Mouse (Mus musculus) limb, embryonic 12.5 days (tissue): ENCODE data around the gene Ifi27. TPM values are rescaled to one million over a fixed set of nuclear protein-coding genes. Genes with fewer than 3 reads are reported as not detected.
A peak's percentile ranks its signal among the peaks of the same experiment; 100 is the strongest.

ENCODE experiments used
- ATAC-seq: fragments of 200-750 bp; cut with Nextera tagmentation; 2 replicates; pipeline ENCODE4 v1.8.0; 2017; ENCODE audit warnings: low read depth, moderate TSS enrichment; ENCODE audit not compliant: insufficient number of reproducible peaks, insufficient read depth, low FRiP score, low TSS enrichment
- H3K27ac ChIP-seq: fragments of 300-500 bp; sonication (generic); 2 replicates; pipeline ENCODE4 v1.5.1; 2016; ENCODE audit warnings: mild to moderate bottlenecking, moderate library complexity
- H3K27me3 ChIP-seq: fragments of 300-500 bp; sonication (generic); 2 replicates; pipeline ENCODE4 v1.6.1; 2016; ENCODE audit warnings: mild to moderate bottlenecking, moderate library complexity
- H3K36me3 ChIP-seq: fragments of 300-500 bp; sonication (generic); 2 replicates; pipeline ENCODE4 v1.6.1; 2016; ENCODE audit warnings: mild to moderate bottlenecking, moderate library complexity
- H3K4me1 ChIP-seq: fragments of 300-500 bp; sonication (generic); replicated peaks from 2 replicates; pipeline ENCODE4 v1.6.1; 2016
- H3K4me2 ChIP-seq: fragments of 300-500 bp; sonication (generic); 2 replicates; pipeline ENCODE4 v1.6.1; 2016; ENCODE audit warnings: mild to moderate bottlenecking, moderate library complexity
- H3K4me3 ChIP-seq: fragments of 300-500 bp; sonication (generic); replicated peaks from 2 replicates; pipeline ENCODE4 v1.5.1; 2016; ENCODE audit warnings: mild to moderate bottlenecking
- H3K9ac ChIP-seq: fragments of 300-500 bp; sonication (generic); replicated peaks from 2 replicates; pipeline ENCODE4 v1.6.1; 2016; ENCODE audit warnings: mild to moderate bottlenecking, moderate library complexity
- H3K9me3 ChIP-seq: fragments of 300-500 bp; sonication (generic); 2 replicates; pipeline ENCODE4 v1.6.1; 2016; ENCODE audit warnings: mild to moderate bottlenecking, moderate library complexity
- WGBS: fragments of 180-500 bp; shearing (Covaris S2); methylation state at CpG from one replicate; pipeline ENCODE4 v1.1.7; 2016; 5-methylcytosine and 5-hydroxymethylcytosine counted together
- polyA plus RNA-seq: library from polyadenylated mRNA; unstranded; fragments of >200 nt; fragmentation: Nextera tagmentation; extraction: Ambion mirVana; gene quantifications from 2 replicates; pipeline ENCODE4 v1.2.1, GENCODE M21; 2016

The Ifi27 gene
- polyA plus RNA-seq = 2.9 and 3.2 TPM in 2 replicates

GRCm38 (mm10) chr12:103433986-103434731 is at the start of gene Ifi27:
Gene Ifi27, plus strand, starts transcription at chr12:103434211.
- no peak within 1 kb of the TSS for H3K4me2 ChIP-seq
- H3K36me3 ChIP-seq = no peaks in the 10 kb centered on the region
- ATAC-seq = no peak
- WGBS = 76% methylated on average over 8 of the region's 8 CpGs
- no peak within 1 kb of the TSS for H3K9ac ChIP-seq
- no peaks in the 10 kb centered on the region for H3K4me1 ChIP-seq
- H3K27ac ChIP-seq = no peak within 1 kb of the TSS
- no peaks in the 10 kb centered on the region for H3K9me3 ChIP-seq
- H3K27me3 ChIP-seq = no peaks in the 10 kb centered on the region
- no peak within 1 kb of the TSS for H3K4me3 ChIP-seq

DNA sequence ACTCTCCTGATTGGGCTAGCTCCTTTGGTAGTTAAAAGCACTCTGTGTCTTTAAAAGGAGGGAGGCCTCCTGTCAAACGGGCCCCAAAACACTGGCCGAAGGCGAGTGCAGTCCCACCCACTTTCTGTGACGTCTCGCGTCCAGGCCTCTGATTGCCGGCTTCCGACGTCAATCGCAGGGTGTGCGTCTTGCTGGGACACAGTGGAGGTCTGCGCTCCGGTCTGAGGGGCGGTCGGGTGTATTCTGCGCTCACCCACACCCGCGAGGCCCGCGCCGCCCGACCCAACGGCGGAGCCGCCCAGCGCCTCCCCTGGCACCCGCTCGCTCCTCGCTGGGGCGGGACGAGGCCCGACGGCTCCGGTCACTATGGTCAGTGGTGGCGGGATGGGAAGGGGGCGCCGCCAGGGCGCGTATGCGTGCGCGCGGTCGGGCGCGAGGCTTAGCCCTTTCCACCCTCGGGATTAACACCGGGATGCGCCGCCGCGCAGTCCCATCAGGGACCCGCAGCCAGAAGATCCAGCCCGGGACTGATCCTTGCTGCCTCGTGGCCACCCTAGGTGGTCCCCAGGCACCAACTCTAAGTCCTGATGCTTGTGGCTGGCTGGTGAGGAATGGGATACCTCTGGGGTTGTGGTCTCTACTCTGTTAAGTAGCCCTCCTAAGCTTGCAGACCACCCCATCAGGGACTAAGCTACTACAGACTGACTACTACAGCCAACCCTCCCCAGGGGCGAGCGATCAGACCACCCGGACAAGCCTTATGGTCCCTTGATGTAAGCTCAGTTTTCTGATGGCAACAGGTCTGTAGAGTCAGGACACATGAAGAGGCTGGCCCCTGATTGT is 45.3 kb upstream of the Ifi27 start, which contains the start of gene Otub2:
Gene Otub2 (plus strand): TSS at position 178 of the 843 bp plus-strand sequence.
- ATAC-seq = peak; percentile 98
- WGBS = 1% methylated on average over 58 of the region's 58 CpGs

GRCm38 (mm10) chr12:103389348-103389727 is 44.7 kb upstream of the Ifi27 start:
- Histone ChIP-seq H3K36me3 (no peaks in the 10 kb centered on the region), H3K4me2 (peak overlapping the region; percentile 78), H3K4me3 (peak overlapping the region; percentile 78), H3K4me1 (peaks cover 13% of the 10 kb centered on the region), H3K9me3 (no peaks in the 10 kb centered on the region), H3K27me3 (no peaks in the 10 kb centered on the region), H3K9ac (peak overlapping the region; percentile 88), H3K27ac (0 out of 2 replicates have a peak overlapping the region, but pooled peaks have one; percentile 45)
- ATAC-seq = no peak
- 76% methylated on average over 2 of the region's 2 CpGs for WGBS

More for the DNA sequence above, 45.3 kb upstream of the Ifi27 start, which contains the start of gene Otub2:
- peak within 1 kb of the TSS; percentile 88 for H3K9ac ChIP-seq
- peak within 1 kb of the TSS; percentile 78 for H3K4me3 ChIP-seq
- no peaks in the 10 kb centered on the region for H3K9me3 ChIP-seq
- H3K36me3 ChIP-seq = no peaks in the 10 kb centered on the region
- H3K27ac ChIP-seq = peak within 1 kb of the TSS; percentile 45; the same call in 1 of the 2 replicates
- H3K4me1 ChIP-seq = peaks cover 13% of the 10 kb centered on the region
- H3K27me3 ChIP-seq = no peaks in the 10 kb centered on the region
- peak within 1 kb of the TSS; percentile 78 for H3K4me2 ChIP-seq

DNA sequence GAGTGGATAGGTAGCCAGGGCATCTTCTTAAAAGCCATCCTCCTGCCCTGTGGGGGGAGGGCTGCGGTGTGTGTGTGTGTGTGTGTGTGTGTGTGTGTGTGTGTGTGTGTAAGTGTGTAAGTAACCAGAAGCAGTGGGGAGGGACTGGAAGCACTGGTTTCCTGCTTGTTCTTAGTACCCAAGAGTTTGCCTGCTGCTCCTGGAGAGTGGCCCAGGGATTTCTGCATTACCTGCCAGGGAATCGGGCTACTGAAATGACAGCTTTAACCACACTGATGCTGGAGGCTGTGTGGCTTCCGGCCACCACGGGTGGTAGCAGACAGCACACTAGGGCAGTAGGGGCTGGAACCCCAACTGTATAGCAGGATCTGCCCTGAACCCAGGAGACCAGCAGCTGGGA is 44.0 kb upstream of the Ifi27 start:
- Histone ChIP-seq H3K27me3 (no peaks in the 10 kb centered on the region), H3K4me3 (peak overlapping the region; percentile 78; the same call in 1 of the 2 replicates), H3K4me2 (0 out of 2 replicates have a peak overlapping the region, but pooled peaks have one; percentile 78), H3K4me1 (peaks cover 13% of the 10 kb centered on the region), H3K9ac (no peak overlapping the region), H3K36me3 (no peaks in the 10 kb centered on the region), H3K9me3 (no peaks in the 10 kb centered on the region), H3K27ac (no peak overlapping the region)
- ATAC-seq = no peak
- WGBS = 68% methylated on average over 4 of the region's 4 CpGs

- no peak for ATAC-seq
Observed at GRCm38 (mm10) chr12:103391098-103391497, 42.9 kb upstream of the Ifi27 start.

DNA sequence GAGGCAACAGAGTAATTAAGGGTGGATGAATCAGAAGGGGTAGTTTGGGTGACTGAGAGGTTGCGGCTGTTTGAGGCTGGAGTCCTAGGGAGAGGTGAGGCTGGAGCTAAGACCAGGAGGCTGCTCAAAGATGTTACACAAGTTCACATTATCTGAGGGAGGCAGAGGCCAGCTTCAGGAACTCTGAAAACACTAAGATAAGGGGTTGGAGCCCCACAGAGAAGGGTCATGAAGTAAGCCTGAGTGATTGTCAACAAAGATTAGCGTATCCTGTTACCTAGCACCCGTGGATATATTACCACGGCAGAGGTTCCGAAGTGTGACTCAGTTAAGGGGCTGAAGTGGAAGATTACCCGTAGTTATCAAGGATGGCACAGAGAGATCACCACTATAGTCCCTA is 40.5 kb upstream of the Ifi27 start:
- Histone ChIP-seq H3K27ac (no peak overlapping the region), H3K9me3 (no peaks in the 10 kb centered on the region), H3K4me3 (no peak overlapping the region), H3K27me3 (no peaks in the 10 kb centered on the region), H3K9ac (no peak overlapping the region), H3K4me2 (no peak overlapping the region), H3K4me1 (peaks cover 13% of the 10 kb centered on the region), H3K36me3 (no peaks in the 10 kb centered on the region)
- ATAC-seq = no peak
- WGBS = 63% methylated on average over 6 of the region's 6 CpGs

More at GRCm38 (mm10) chr12:103391098-103391497, 42.9 kb upstream of the Ifi27 start:
- Histone ChIP-seq H3K27ac (no peak overlapping the region), H3K9ac (0 out of 2 replicates have a peak overlapping the region, but pooled peaks have one; percentile 14), H3K4me2 (no peak overlapping the region), H3K4me1 (peaks cover 13% of the 10 kb centered on the region), H3K27me3 (no peaks in the 10 kb centered on the region), H3K4me3 (no peak overlapping the region), H3K36me3 (no peaks in the 10 kb centered on the region), H3K9me3 (no peaks in the 10 kb centered on the region)
- 78% methylated on average over 7 of the region's 7 CpGs for WGBS

DNA sequence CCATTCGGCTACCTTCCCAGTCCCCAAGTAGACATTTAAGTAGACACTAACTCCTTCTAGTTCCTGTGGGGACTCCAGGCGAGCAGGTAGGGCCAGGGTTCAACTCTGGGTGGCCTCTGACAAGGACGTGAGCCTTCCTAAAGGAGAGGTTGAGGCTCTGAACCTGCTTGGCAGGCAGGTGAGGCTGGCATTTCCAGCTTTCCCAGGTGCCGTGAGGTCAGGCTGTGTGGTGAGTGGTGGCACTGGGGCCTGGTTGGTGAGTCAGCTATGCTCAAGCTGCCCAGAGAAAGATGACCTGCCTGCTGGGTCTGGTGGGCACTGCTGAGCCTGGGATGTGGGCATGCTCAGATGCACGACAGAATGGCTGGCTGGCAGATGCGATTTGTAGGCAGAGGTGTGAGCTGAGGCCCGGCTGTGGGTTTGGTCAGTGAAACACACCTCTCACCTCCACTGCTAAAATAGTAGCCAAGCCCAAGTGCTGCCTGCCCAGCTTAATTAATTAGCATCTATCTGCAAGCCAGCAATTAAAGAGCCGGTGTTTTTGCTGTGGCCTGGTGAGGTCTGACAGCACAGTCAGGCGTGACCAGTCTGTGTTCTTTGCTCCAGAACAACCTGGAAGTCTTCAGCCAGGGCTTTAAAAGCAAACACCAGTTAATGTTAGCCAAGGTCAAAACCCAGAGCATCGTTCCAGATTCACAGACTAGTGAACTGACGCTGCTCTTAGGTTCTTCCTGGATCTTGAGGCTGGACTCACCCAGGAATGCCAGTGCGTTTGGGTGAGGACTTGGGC is 38.3 kb upstream of the Ifi27 start:
- H3K27me3 ChIP-seq = no peaks in the 10 kb centered on the region
- 62% methylated on average over 12 of the region's 12 CpGs for WGBS
- H3K27ac ChIP-seq = no peak overlapping the region
- H3K36me3 ChIP-seq = peaks cover 3% of the 10 kb centered on the region; the same call in 1 of the 2 replicates
- peaks cover 2% of the 10 kb centered on the region; the same call in 1 of the 2 replicates for H3K4me1 ChIP-seq
- no peaks in the 10 kb centered on the region for H3K9me3 ChIP-seq
- no peak for ATAC-seq
- no peak overlapping the region for H3K4me3 ChIP-seq
- no peak overlapping the region for H3K9ac ChIP-seq
- H3K4me2 ChIP-seq = no peak overlapping the region

DNA sequence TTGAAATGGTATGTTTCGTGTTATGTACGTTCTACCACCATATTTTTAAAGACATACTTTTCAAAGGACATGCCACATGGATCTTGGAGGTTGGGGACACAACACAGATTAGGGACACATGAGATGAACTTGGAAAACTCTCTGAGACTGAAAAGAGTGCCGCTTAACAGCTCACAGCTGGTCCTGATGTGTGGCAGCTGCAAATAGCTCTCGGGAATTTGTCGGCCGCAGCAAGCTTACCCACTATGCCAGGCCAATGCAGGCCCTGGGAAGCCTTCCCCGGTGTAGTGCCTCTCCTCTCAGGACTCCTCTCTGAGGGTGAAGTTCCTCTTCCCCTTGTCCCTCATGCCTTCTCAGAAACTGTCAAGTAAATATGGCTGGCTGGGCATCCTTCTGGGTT is 37.3 kb upstream of the Ifi27 start:
- Histone ChIP-seq H3K4me1 (no peaks in the 10 kb centered on the region), H3K36me3 (peaks cover 11% of the 10 kb centered on the region; the same call in 1 of the 2 replicates), H3K9me3 (no peaks in the 10 kb centered on the region), H3K4me2 (no peak overlapping the region), H3K9ac (no peak overlapping the region), H3K4me3 (no peak overlapping the region), H3K27me3 (no peaks in the 10 kb centered on the region), H3K27ac (no peak overlapping the region)
- WGBS = 79% methylated on average over 7 of the region's 7 CpGs
- no peak for ATAC-seq

- Histone ChIP-seq H3K27ac (no peak overlapping the region), H3K4me2 (no peak overlapping the region), H3K9me3 (no peaks in the 10 kb centered on the region), H3K4me1 (no peaks in the 10 kb centered on the region), H3K36me3 (peaks cover 70% of the 10 kb centered on the region), H3K4me3 (no peak overlapping the region), H3K27me3 (no peaks in the 10 kb centered on the region), H3K9ac (no peak overlapping the region)
- WGBS = 87% methylated on average over 18 of the region's 18 CpGs
- no peak for ATAC-seq
Observed at GRCm38 (mm10) chr12:103404131-103404530, 29.9 kb upstream of the Ifi27 start.

GRCm38 (mm10) chr12:103407720-103408119 is 26.3 kb upstream of the Ifi27 start, which contains the start of gene 9330161L09Rik:
Gene 9330161L09Rik, minus strand, starts transcription at chr12:103407820.
- H3K4me2 ChIP-seq = no peak within 1 kb of the TSS
- WGBS = 92% methylated on average over 4 of the region's 4 CpGs
- no peak within 1 kb of the TSS for H3K4me3 ChIP-seq
- H3K36me3 ChIP-seq = peaks cover 89% of the 10 kb centered on the region
- no peak within 1 kb of the TSS for H3K27ac ChIP-seq
- no peak for ATAC-seq
- H3K9me3 ChIP-seq = no peaks in the 10 kb centered on the region
- no peaks in the 10 kb centered on the region for H3K27me3 ChIP-seq
- no peaks in the 10 kb centered on the region for H3K4me1 ChIP-seq
- no peak within 1 kb of the TSS for H3K9ac ChIP-seq
